Mouse (Mus musculus) megakaryocyte, embryonic 14.5 days (primary cell): ENCODE results near the gene Ghsr. TPM values are rescaled to one million over a fixed set of nuclear protein-coding genes. Genes with fewer than 3 reads are reported as not detected.

Source experiments
- H3K27me3 ChIP-seq: replicated peaks from 2 replicates; pipeline ENCODE3; 2012; ENCODE audit warnings: inconsistent platforms
- H3K36me3 ChIP-seq: replicated peaks from 2 replicates; pipeline ENCODE3; 2012; ENCODE audit warnings: low read length, inconsistent platforms, mixed read lengths
- H3K4me1 ChIP-seq: 2 replicates; pipeline ENCODE4 v1.6.1; 2012; ENCODE audit warnings: inconsistent platforms
- H3K4me3 ChIP-seq: replicated peaks from 2 replicates; pipeline ENCODE3; 2012; ENCODE audit warnings: moderate library complexity, mild to moderate bottlenecking, inconsistent platforms
- H3K9me3 ChIP-seq: 2 replicates; pipeline ENCODE4 v1.6.1; 2012; ENCODE audit warnings: inconsistent platforms
- FLI1 ChIP-seq: IDR thresholded peaks from 2 replicates; pipeline ENCODE4 v1.6.1; 2012; ENCODE audit warnings: low read length, inconsistent platforms, mixed read lengths
- GATA1 ChIP-seq: IDR thresholded peaks from 3 replicates; pipeline ENCODE4 v1.6.1; 2012; ENCODE audit warnings: mixed read lengths, low read length, inconsistent platforms, borderline replicate concordance
- polyA plus RNA-seq: library from polyadenylated mRNA; stranded (reverse); fragments of >175 nt; gene quantifications from 2 replicates; pipeline ENCODE4 v1.2.3, GENCODE M21; 2012; ENCODE audit warnings: low replicate concordance; ENCODE audit not compliant: insufficient read depth

Ghsr gene
- polyA plus RNA-seq, result 0.08 TPM in 1 of 2 replicates, not detected in the other

DNA sequence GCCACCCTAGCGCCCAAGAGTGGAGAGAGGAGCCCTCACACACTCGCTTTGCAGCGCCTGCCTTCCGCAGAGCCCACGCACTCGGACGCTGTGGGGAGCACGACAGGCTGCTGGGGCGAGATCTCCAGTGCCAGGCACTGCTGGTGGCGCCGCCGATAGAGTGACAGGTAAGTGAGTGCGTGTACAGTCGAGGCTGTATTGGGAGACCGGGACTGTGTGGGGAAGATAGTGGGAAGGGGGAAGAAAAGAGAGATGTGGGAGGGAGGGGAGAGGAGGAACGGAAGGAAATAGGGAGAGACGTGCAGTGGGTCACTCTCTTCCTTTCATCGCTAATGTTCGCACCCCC, at the start of gene Ghsr:
TSS of gene Ghsr (plus strand) at position 76 of the 346 bp plus-strand sequence.
- Histone ChIP-seq H3K4me3 (peak within 1 kb of the TSS; percentile 42), H3K27me3 (peaks cover 33% of the 10 kb centered on the region), H3K4me1 (peaks cover 13% of the 10 kb centered on the region; the same call in 1 of the 2 replicates), H3K36me3 (no peaks in the 10 kb centered on the region), H3K9me3 (peaks cover 7% of the 10 kb centered on the region; the same call in 1 of the 2 replicates)
- no peak for TF ChIP-seq FLI1

- Histone ChIP-seq H3K4me3 (no peak overlapping the region), H3K4me1 (peaks cover 11% of the 10 kb centered on the region), H3K27me3 (no peaks in the 10 kb centered on the region), H3K36me3 (no peaks in the 10 kb centered on the region), H3K9me3 (no peaks in the 10 kb centered on the region)
- TF ChIP-seq FLI1 (no peak), GATA1 (no peak)
These were observed 48.6 kb upstream of the Ghsr start for GRCm38 (mm10) chr3:27322591-27322990.

DNA sequence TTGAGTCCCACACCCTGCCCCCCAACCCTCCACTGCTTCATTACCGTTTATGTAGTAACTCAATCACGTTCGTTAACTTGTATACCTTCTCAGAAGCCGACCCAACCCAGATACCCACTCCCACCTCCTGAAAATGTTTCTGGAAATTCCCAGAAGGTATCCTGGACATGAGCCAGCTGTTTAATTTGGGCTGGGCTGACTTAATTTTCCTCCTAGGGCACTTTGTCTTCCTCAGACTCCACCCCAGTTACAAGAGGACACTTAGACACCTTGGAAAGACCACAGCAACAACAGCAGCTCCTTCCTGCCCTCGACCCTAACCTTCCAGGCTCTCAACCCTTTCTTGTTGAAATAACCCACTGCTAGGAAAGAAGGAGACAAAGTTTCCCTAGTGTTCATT, 47.6 kb upstream of the Ghsr start:
- no peak overlapping the region for H3K4me3 ChIP-seq
- no peaks in the 10 kb centered on the region for H3K9me3 ChIP-seq
- no peaks in the 10 kb centered on the region for H3K27me3 ChIP-seq
- peaks cover 9% of the 10 kb centered on the region for H3K4me1 ChIP-seq
- TF ChIP-seq FLI1 (no peak), GATA1 (no peak)
- no peaks in the 10 kb centered on the region for H3K36me3 ChIP-seq

GRCm38 (mm10) chr3:27326633-27327191, 44.4 kb upstream of the Ghsr start:
- no peak for TF ChIP-seq FLI1
- no peak for TF ChIP-seq GATA1
- Histone ChIP-seq H3K9me3 (no peaks in the 10 kb centered on the region; the same call in 1 of the 2 replicates), H3K4me3 (no peak overlapping the region), H3K36me3 (no peaks in the 10 kb centered on the region), H3K4me1 (peaks cover 3% of the 10 kb centered on the region; the same call in 1 of the 2 replicates), H3K27me3 (no peaks in the 10 kb centered on the region)

GRCm38 (mm10) chr3:27330706-27331105, 40.4 kb upstream of the Ghsr start:
- Histone ChIP-seq H3K4me1 (peaks cover 3% of the 10 kb centered on the region; the same call in 1 of the 2 replicates), H3K36me3 (no peaks in the 10 kb centered on the region), H3K9me3 (no peaks in the 10 kb centered on the region; the same call in 1 of the 2 replicates), H3K4me3 (no peak overlapping the region), H3K27me3 (no peaks in the 10 kb centered on the region)
- TF ChIP-seq GATA1, result no peak
- no peak for TF ChIP-seq FLI1

DNA sequence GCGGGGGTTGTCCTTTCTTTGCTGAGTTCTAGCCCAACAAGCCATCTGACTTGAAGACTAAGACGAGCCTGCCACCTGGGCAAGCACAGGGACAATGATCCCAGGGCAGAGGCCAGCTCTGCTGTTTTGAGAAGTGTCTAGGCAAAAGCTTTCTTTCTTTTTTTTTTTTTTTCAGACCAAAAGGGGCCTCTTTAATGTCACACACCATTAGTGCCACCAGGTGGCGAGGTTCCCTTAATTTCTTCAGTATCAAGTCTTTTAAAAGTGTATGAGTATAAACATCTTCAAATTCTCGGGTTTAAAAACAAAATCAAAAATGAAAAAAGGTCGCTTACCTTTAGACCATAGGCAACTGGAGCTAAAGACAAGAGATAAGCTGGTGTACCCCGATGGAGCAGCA, 32.7 kb upstream of the Ghsr start:
- H3K4me3 ChIP-seq, result no peak overlapping the region
- no peaks in the 10 kb centered on the region for H3K4me1 ChIP-seq
- TF ChIP-seq FLI1 (no peak), GATA1 (no peak)
- H3K27me3 ChIP-seq, result no peaks in the 10 kb centered on the region
- H3K36me3 ChIP-seq, result no peaks in the 10 kb centered on the region
- no peaks in the 10 kb centered on the region for H3K9me3 ChIP-seq

- Histone ChIP-seq H3K4me3 (no peak overlapping the region), H3K36me3 (no peaks in the 10 kb centered on the region), H3K4me1 (no peaks in the 10 kb centered on the region), H3K27me3 (no peaks in the 10 kb centered on the region), H3K9me3 (no peaks in the 10 kb centered on the region)
- TF ChIP-seq GATA1 (no peak), FLI1 (no peak)
These were observed 32.3 kb upstream of the Ghsr start for GRCm38 (mm10) chr3:27338887-27339286.

GRCm38 (mm10) chr3:27340757-27341156, 30.4 kb upstream of the Ghsr start:
- Histone ChIP-seq H3K36me3 (no peaks in the 10 kb centered on the region), H3K4me1 (no peaks in the 10 kb centered on the region), H3K4me3 (no peak overlapping the region), H3K9me3 (no peaks in the 10 kb centered on the region), H3K27me3 (peaks cover 2% of the 10 kb centered on the region)
- TF ChIP-seq FLI1, result no peak
- TF ChIP-seq GATA1, result no peak

DNA sequence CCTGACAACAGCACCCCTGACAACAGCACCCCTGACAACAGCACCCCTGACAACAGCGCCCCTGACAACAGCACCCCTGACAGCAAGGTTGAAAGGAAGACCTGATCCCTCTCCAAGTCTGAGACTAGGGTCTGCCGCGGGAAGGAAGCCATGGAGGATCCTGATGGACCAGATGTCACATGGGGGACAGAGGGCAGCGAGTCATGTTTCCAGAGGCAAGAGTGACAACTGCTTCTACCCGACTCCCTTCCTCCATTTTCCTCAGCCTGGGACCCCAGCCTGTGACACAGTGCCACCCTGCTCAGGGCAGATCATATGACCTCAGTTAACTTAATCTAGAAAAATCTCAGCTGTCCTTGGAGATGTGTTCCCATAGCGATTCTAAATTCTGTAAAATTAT, 28.7 kb upstream of the Ghsr start:
- Histone ChIP-seq H3K27me3 (peaks cover 2% of the 10 kb centered on the region), H3K36me3 (no peaks in the 10 kb centered on the region), H3K4me3 (no peak overlapping the region), H3K9me3 (no peaks in the 10 kb centered on the region), H3K4me1 (no peaks in the 10 kb centered on the region)
- TF ChIP-seq GATA1 (no peak), FLI1 (no peak)

DNA sequence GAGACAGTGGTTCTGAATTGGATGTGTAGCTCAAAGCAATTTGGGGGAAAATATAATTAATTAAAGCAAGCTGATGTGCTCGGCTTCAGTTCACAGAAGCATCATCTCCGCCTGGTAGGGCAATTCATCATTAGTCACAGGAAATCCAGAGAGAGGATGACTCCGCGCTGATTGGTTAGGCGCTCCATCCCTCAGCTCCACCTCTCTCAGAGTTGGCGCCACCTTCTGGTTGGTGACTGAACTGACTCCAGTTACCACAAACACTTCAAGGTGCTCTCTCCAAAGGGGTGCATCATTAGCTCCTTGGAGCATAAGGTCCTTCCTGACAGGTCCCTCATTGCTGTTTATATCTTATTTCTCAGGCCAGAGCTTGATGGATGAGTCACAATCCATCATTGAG, 25.6 kb upstream of the Ghsr start:
- Histone ChIP-seq H3K36me3 (no peaks in the 10 kb centered on the region), H3K4me1 (no peaks in the 10 kb centered on the region), H3K9me3 (no peaks in the 10 kb centered on the region), H3K27me3 (peaks cover 3% of the 10 kb centered on the region), H3K4me3 (no peak overlapping the region)
- TF ChIP-seq GATA1 (no peak), FLI1 (no peak)

GRCm38 (mm10) chr3:27348462-27348861, 22.7 kb upstream of the Ghsr start:
- H3K27me3 ChIP-seq, result peaks cover 3% of the 10 kb centered on the region
- H3K36me3 ChIP-seq, result no peaks in the 10 kb centered on the region

More at GRCm38 (mm10) chr3:27348462-27348861, 22.7 kb upstream of the Ghsr start:
- Histone ChIP-seq H3K4me3 (no peak overlapping the region), H3K4me1 (no peaks in the 10 kb centered on the region), H3K9me3 (no peaks in the 10 kb centered on the region)
- TF ChIP-seq FLI1, result no peak
- TF ChIP-seq GATA1, result no peak
